Mouse (Mus musculus) ES-E14 (cell line): ENCODE measurements around the gene Ankrd13b. TPM values are rescaled to one million over a fixed set of nuclear protein-coding genes. Genes with fewer than 3 reads are reported as not detected.

Experiments used
- DNase-seq: peaks from one replicate; pipeline ENCODE4 v3.0.0-alpha.2; 2013; ENCODE audit warnings: low read depth, low spot score
- H3K27ac ChIP-seq: 2 replicates; pipeline ENCODE4 v1.5.1; 2012; ENCODE audit warnings: low read depth, mild to moderate bottlenecking, low read length, moderate library complexity, mixed read lengths; ENCODE audit not compliant: poor library complexity, insufficient read depth, severe bottlenecking
- H3K36me3 ChIP-seq: 2 replicates; pipeline ENCODE4 v1.6.1; 2012; ENCODE audit warnings: mild to moderate bottlenecking, low read length, moderate library complexity, mixed read lengths; ENCODE audit not compliant: control insufficient read depth, poor library complexity, insufficient read depth, severe bottlenecking
- H3K4me1 ChIP-seq, 2 experiments: fragments of 150-350 bp in 1 of 2; sonication (generic) in 1 of 2; 2 replicates each; pipeline ENCODE4 v1.6.1; 2012; ENCODE audit warnings: low read length in 2 of 2, mild to moderate bottlenecking in 1 of 2, mixed read lengths in 1 of 2; ENCODE audit not compliant: control insufficient read depth in 2 of 2, insufficient read depth in 2 of 2, poor library complexity in 1 of 2
- H3K4me3 ChIP-seq, 2 experiments: fragments of 150-350 bp in 1 of 2; sonication (generic) in 1 of 2; 2 replicates each; pipeline ENCODE4 v1.5.1; 2012; ENCODE audit warnings: low read length in 2 of 2, low read depth in 1 of 2, mild to moderate bottlenecking in 1 of 2, mixed read lengths in 1 of 2; ENCODE audit not compliant: insufficient read depth in 1 of 2, poor library complexity in 1 of 2, severe bottlenecking in 1 of 2
- H3K9ac ChIP-seq: 2 replicates; pipeline ENCODE4 v1.6.1; 2012; ENCODE audit warnings: low read depth, mild to moderate bottlenecking, low read length, mixed read lengths; ENCODE audit not compliant: poor library complexity, insufficient read depth, severe bottlenecking
- H3K9me3 ChIP-seq: fragments of 150-350 bp; sonication (generic); 2 replicates; pipeline ENCODE4 v1.6.1; 2012; ENCODE audit warnings: low read depth, mild to moderate bottlenecking, low read length; ENCODE audit not compliant: control insufficient read depth, insufficient read depth
- CHD2 ChIP-seq: IDR thresholded peaks from 2 replicates; pipeline ENCODE4 v1.6.1; 2014; ENCODE audit warnings: mild to moderate bottlenecking, low read depth, low read length, inconsistent platforms
- HCFC1 ChIP-seq: IDR thresholded peaks from 2 replicates; pipeline ENCODE4 v1.6.1; 2012; ENCODE audit warnings: low read length, inconsistent platforms, borderline replicate concordance; ENCODE audit not compliant: insufficient read depth
- MAFK ChIP-seq: IDR thresholded peaks from 2 replicates; pipeline ENCODE4 v1.6.1; 2014; ENCODE audit warnings: mild to moderate bottlenecking, low read depth, low read length, inconsistent platforms; ENCODE audit not compliant: insufficient read depth
- ZC3H11A ChIP-seq: IDR thresholded peaks from 2 replicates; pipeline ENCODE4 v1.6.1; 2012; ENCODE audit warnings: low read depth, mild to moderate bottlenecking, inconsistent platforms, low read length, borderline replicate concordance
- ZNF384 ChIP-seq: IDR thresholded peaks from 2 replicates; pipeline ENCODE4 v1.6.1; 2012; ENCODE audit warnings: low read depth, low read length, inconsistent platforms
- in situ Hi-C, 2 experiments: fragments of 600-800 bp; cut with MboI; formaldehyde crosslinking; loops; one replicate each; pipeline ENCODE4 v1.15.1; 2025; ENCODE audit warnings: low sequenced_read_pairs in 2 of 2, inconsistent platforms in 1 of 2; ENCODE audit not compliant: unreplicated experiment in 2 of 2
- total RNA-seq: library from RNA; depleted of rRNA; stranded (reverse); fragments of 300-350 nt; gene quantifications from 2 replicates; pipeline ENCODE4 v1.2.3, GENCODE M21; 2012

The Ankrd13b gene
- total RNA-seq, 1 experiment = 7.0 TPM

GRCm38 (mm10) chr11:77497341-77497756, 7.9 kb upstream of the Ankrd13b start:
- Histone ChIP-seq H3K4me3 (peak overlapping the region; percentile 20 to 39; a peak in 3 of 4 replicates), H3K9me3 (no peaks in the 10 kb centered on the region), H3K36me3 (peaks cover 26% of the 10 kb centered on the region), H3K9ac (peak overlapping the region; percentile 52), H3K4me1 (peaks cover 18 to 41% of the 10 kb centered on the region in 2 experiments), H3K27ac (peak overlapping the region; percentile 90)
- TF ChIP-seq ZC3H11A = no peak
- TF ChIP-seq CHD2 = no peak
- TF ChIP-seq HCFC1 = no peak
- no peak for TF ChIP-seq MAFK
- TF ChIP-seq ZNF384 = no peak
- peak; percentile 97 for DNase-seq
- in situ Hi-C loops = no loop called here

DNA sequence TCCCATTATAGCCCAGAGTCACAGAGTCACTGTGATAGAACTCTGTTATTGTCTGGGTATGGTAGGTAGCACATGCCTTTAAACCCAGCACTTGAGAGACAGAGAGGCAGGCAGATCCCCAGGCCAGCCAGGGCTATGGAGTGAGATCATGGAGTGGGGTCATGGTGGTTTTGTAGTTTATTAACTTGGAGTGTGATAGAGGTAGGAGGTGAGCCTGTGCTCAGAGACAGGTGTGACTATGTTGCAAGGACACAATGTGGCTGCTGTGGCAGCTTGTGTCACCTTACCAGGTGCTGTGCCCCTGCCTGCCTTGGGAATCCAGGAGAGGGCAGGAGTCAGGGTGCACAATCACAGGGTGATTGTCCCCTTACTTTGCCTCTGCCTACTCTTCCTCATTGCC, 6.0 kb upstream of the Ankrd13b start:
- H3K4me1 ChIP-seq = peaks cover 18 to 41% of the 10 kb centered on the region in 2 experiments
- no peak for DNase-seq
- H3K9ac ChIP-seq = no peak overlapping the region
- no peak overlapping the region for H3K4me3 ChIP-seq
- peaks cover 14% of the 10 kb centered on the region for H3K36me3 ChIP-seq
- in situ Hi-C loops = no loop called here
- H3K27ac ChIP-seq = no peak overlapping the region
- TF ChIP-seq MAFK = no peak
- no peak for TF ChIP-seq ZNF384
- TF ChIP-seq HCFC1 = no peak
- no peak for TF ChIP-seq CHD2
- no peak for TF ChIP-seq ZC3H11A
- no peaks in the 10 kb centered on the region for H3K9me3 ChIP-seq

DNA sequence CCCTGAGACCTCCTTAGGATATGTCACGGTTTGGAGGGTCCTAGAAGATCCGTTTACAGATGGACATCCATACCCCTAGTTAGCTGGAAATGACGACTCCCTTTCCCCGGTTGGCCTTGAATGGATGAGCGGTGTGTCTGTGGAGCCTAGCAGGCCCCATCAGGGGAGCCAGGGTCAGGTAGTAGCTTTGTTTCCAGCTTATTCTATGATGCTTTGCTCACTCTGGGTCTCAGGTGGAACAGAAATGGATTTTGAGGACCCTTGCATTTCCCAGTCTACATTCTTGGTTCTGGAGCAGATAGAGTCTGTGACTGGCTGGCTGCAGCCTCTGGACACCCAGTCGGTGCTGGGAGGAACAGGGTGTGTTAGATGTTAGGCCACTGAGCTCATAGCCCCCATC, 5.3 kb upstream of the Ankrd13b start:
- in situ Hi-C loops = no loop called here
- TF ChIP-seq CHD2 = no peak
- no peak for TF ChIP-seq ZNF384
- no peak for TF ChIP-seq MAFK
- no peak for TF ChIP-seq ZC3H11A
- TF ChIP-seq HCFC1 = no peak
- Histone ChIP-seq H3K9ac (peak overlapping the region; percentile 86; the same call in 1 of the 2 replicates), H3K36me3 (peaks cover 7% of the 10 kb centered on the region; the same call in 1 of the 2 replicates), H3K4me3 (peak overlapping the region; percentile 76 to 94; a peak in 3 of 4 replicates), H3K27ac (no peak overlapping the region), H3K9me3 (no peaks in the 10 kb centered on the region), H3K4me1 (peaks cover 18 to 36% of the 10 kb centered on the region in 2 experiments)
- no peak for DNase-seq

- H3K36me3 ChIP-seq = peaks cover 2% of the 10 kb centered on the region; the same call in 1 of the 2 replicates
- in situ Hi-C loops = no loop called here
- TF ChIP-seq HCFC1 (no peak), ZC3H11A (no peak), ZNF384 (no peak), CHD2 (no peak), MAFK (no peak)
- peak overlapping the region; percentile 76 to 94 for H3K4me3 ChIP-seq
- no peaks in the 10 kb centered on the region for H3K9me3 ChIP-seq
- DNase-seq = no peak
- no peak overlapping the region for H3K27ac ChIP-seq
- peak overlapping the region; percentile 86 for H3K9ac ChIP-seq
- H3K4me1 ChIP-seq = peaks cover 18 to 34% of the 10 kb centered on the region in 2 experiments
Observed at GRCm38 (mm10) chr11:77494344-77494676, 4.8 kb upstream of the Ankrd13b start.
